Mouse (Mus musculus): ENCODE measurements around the gene Hectd2.

DNA sequence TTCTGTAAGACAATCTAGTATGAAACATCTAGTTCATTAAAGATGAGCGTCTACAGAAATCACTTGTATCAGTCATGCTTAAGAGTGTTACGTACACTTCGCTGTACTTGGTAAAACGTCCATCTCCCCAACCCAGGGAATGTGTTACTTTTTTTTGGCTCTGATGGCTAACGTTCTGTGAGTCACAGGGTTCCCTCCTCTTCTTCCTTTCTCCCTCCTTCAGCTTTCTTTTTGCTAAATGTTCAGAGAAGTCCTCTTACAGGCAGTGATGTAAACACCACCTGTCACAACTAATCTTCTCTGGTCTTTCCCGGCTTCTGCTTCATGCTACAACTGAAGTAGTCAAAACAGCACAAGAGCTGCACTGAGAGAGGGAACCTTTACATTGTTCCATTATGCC, 20.7 kb downstream of the Hectd2 start:
- TF ChIP-seq CTCF (IDR thresholded peaks at IDR 0.05), result no peak
- no peak for TF ChIP-seq POLR2A (IDR thresholded peaks at IDR 0.05; ENCODE audit: insufficient read depth, low read depth, low read length)
